Mouse (Mus musculus) heart, postnatal 0 days (tissue): Measurements from ENCODE around the gene Frmd8.

Experiments
- CTCF ChIP-seq: IDR thresholded peaks from 2 replicates; pipeline ENCODE4 v1.5.1; 2016; ENCODE audit warnings: antibody characterized with exemption, control low read depth, low read depth
- EP300 ChIP-seq: IDR thresholded peaks from 2 replicates; pipeline ENCODE4 v1.6.1; 2016; ENCODE audit warnings: antibody characterized with exemption, low read depth

GRCm38 (mm10) chr19:5846154-5846553, 28.9 kb downstream of the Frmd8 start:
- TF ChIP-seq CTCF (no peak), EP300 (no peak)
